Mouse (Mus musculus) ES-Bruce4 (cell line): ENCODE results near the gene Col4a1.

Source experiments
- CTCF ChIP-seq: IDR thresholded peaks from one replicate; pipeline ENCODE4 v1.8.1; 2011; ENCODE audit warnings: low read depth, low read length
- EP300 ChIP-seq: IDR thresholded peaks from 2 replicates; pipeline ENCODE4 v1.6.1; 2011; ENCODE audit warnings: low read depth, low read length; ENCODE audit not compliant: insufficient read depth
- POLR2A ChIP-seq: IDR thresholded peaks from one replicate; pipeline ENCODE4 v1.8.1; 2011; ENCODE audit warnings: low read length; ENCODE audit not compliant: insufficient read depth

DNA sequence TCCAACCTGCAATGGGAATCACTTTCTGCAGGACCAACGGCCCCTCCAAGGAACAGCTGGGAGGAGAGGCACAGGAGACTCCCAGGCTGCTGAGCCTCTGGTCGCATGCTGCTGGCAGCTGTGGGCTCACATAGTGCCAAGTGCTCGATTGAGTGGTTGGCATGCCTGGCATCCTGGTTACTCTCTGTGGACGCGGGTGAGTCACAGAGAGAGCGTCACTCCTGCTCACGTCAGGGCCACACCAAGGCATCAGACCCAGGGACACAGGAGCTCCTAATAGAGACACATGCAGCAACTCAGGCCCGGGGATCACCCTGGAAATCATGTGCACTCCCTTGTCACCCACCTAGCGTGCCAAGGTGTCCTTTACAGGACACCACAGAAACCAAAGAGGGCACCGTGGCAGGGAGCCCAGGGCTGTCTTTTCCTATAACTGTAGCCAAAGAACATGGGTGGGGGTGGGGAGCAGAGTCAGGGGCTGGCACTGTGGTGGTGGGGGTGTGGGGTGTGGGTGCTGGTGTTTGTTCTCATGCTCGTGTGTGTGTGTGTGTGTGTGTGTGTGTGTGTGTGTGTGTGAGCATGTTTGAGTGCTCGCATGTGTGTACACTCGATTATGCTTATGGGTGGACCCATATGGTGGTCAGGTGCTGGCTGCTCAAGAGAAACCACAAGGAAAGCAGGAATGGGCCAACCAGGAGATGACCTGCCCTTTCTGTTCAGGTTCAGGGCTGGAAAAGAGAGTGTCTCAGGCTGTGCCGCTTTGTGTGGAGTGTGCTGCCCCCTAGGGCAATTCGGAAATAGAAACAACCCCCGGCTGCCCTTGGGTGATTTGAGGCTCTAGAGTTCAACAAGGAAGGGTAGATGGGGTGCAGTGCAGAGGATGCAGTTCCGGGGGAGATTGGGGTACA is 139.1 kb downstream of the Col4a1 start:
- peak; percentile 53 for TF ChIP-seq CTCF
- TF ChIP-seq POLR2A = no peak
- TF ChIP-seq EP300 = no peak
